Mouse (Mus musculus): ENCODE measurements at regions not wholly inside any gene's neighbourhood (a gene's known extent, or its start where the extent isn't known, plus 50 kb on each side); places are given as distances from the start of the nearest gene placed in this dataset.
"Not testable (repeated sequence)": the region's sequence is repeated elsewhere in the genome, so short reads cannot be mapped to it uniquely, and the experiment has no call there.

- DNase-seq (ENCODE audit: low spot score in 2 of 2): no peak
Measured at GRCm38 (mm10) chr8:39833251-39833650, 841.6 kb upstream of the Adam24 start.

- no peak for DNase-seq (ENCODE audit: low spot score in 2 of 2)
Measured at GRCm38 (mm10) chr8:39846854-39847253, 828.0 kb upstream of the Adam24 start.

GRCm38 (mm10) chr8:39862544-39862943 lies 812.3 kb upstream of the Adam24 start:
- DNase-seq (ENCODE audit: low spot score in 2 of 2): no peak

DNA sequence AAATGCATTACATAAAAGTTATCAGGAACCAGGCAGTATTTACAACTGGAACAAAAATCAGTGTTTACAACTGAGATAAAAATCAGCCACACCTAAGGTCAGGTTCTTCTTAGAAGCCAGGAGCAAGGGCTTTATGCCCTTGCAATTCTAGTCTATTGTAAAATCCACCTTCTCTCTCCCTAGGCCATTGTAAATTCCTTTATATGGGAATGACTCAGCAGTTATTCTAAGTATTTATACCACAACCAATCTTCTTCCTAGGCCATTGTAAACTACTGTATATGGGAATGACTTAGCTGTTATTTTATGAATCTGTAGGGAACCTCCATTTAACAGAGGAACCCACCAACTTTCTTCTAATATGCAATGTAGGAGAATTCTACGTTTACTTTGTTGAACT lies 772.6 kb upstream of the Adam24 start:
- DNase-seq (ENCODE audit: low spot score in 2 of 2): no peak

GRCm38 (mm10) chr8:39912926-39913325 lies 762.0 kb upstream of the Adam24 start:
- no peak for DNase-seq (ENCODE audit: low spot score in 2 of 2)

- no peak for DNase-seq (ENCODE audit: low spot score in 2 of 2)
Measured at GRCm38 (mm10) chr8:39921336-39921735, 753.5 kb upstream of the Adam24 start.

- no peak for DNase-seq (ENCODE audit: low spot score in 2 of 2)
Measured at GRCm38 (mm10) chr8:39923741-39924140, 751.1 kb upstream of the Adam24 start.

- peak in 1 of 2 experiments; percentile 34 for DNase-seq (ENCODE audit: low spot score in 2 of 2)
Measured at GRCm38 (mm10) chr8:39950178-39950896, 724.5 kb upstream of the Adam24 start.

DNA sequence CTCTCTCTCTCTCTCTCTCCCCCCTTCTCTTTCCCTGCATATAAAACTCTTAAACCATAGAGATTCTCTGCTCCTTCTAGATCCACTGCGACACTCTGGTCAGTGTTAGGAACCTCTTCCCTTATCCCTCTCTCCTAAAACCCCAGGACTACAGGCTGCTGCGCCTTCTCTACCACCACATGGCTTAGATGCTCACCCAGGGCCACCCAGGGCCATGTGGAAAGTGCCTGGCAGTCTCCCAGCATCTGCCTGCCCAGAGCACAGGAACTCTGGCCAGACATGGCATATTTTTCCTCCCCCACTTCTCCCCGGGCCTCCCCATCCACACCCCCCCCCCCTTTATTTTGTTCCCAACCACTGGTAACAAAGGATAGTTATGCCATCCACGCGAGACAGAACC lies 720.4 kb upstream of the Adam24 start:
- no peak for DNase-seq (ENCODE audit: low spot score in 2 of 2)

DNA sequence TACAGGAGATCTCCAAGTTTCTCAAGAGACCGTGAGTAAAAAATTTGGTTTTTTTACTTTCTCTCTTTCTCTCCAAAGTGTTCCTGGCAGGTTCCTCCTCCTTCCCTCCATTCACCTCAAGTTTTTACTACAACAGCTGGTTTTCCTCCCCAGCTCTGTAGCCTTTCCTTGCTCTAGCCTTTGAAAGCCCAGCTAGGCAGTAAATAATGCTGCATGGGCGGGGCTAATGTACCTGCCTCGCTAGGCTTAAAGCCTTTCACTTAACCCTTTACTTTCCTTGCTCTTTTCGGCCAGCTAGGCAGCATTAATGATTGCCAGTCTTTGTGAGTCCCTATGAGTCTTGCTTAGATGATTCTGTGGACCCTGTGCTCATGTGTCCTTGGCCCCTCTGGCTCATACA lies 720.0 kb upstream of the Adam24 start:
- DNase-seq (ENCODE audit: low spot score in 2 of 2): no peak

GRCm38 (mm10) chr8:40005207-40005837 lies 669.6 kb upstream of the Adam24 start:
- no peak for DNase-seq (ENCODE audit: low spot score in 2 of 2)

- DNase-seq (ENCODE audit: low spot score in 2 of 2): no peak
Measured at GRCm38 (mm10) chr8:40019281-40019943, 655.5 kb upstream of the Adam24 start.

- no peak for DNase-seq (ENCODE audit: low spot score in 2 of 2)
Measured at GRCm38 (mm10) chr8:40064145-40064544, 610.7 kb upstream of the Adam24 start.

GRCm38 (mm10) chr8:40071131-40071530 lies 603.7 kb upstream of the Adam24 start:
- DNase-seq (ENCODE audit: low spot score in 2 of 2): no peak

DNA sequence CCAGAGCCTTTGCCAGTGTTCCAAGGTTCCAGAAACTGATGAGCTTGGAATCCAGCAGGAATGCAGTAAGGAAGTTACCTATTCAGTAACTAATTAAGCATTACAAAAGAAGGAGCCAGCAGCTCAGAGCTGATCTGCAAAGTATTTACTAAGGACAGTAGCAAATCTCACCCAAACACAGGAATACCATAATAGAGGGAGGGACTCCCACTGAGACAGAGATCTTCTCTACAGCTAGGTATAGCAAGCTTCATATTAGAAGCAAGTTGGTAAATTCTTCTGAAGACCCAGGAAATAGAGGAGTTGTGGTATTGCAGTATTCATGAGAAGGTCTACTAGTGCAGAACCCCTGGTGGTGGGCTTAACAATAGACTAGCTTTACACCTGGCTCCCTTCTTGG lies 593.9 kb upstream of the Adam24 start:
- not testable (repeated sequence) for DNase-seq (ENCODE audit: low spot score in 2 of 2)

DNA sequence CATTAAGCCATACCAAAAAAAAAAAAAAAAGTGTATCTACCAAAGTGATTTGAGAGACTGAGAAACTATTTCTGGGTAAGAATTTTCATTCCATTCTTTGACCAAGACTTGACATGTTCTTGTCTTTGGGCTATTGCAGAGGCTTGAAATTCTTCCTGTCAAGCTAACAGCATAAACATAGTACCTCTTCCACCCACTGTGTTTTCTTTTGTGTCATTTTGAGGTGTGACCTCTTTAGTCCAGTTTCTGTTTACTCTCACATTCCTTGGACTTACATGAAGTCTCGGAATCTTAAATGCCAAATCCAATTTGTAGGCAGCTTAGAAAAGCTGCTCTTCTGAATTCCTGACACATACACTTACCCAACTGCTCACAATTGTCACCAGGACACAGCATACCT lies 590.7 kb upstream of the Adam24 start:
- no peak for DNase-seq (ENCODE audit: low spot score in 2 of 2)

DNA sequence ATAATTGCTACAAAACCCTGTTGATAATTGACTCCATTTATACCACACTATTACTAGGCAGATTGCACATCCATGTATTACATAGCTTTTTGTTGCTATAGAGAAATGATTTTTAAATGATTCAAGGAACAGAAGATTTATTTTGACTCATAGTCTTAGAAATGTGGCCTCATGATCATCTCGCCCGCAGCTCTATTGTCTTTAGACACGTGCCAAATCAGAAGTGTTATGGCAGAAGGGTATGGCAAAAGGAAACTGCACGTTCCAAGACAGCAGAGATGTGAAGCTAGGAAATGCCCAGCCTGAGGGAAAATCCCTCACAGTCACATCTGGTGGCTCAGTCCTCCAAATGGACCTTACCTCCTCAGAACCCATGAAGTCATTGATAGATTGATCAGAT lies 585.5 kb upstream of the Adam24 start:
- no peak for DNase-seq (ENCODE audit: low spot score in 2 of 2)

DNA sequence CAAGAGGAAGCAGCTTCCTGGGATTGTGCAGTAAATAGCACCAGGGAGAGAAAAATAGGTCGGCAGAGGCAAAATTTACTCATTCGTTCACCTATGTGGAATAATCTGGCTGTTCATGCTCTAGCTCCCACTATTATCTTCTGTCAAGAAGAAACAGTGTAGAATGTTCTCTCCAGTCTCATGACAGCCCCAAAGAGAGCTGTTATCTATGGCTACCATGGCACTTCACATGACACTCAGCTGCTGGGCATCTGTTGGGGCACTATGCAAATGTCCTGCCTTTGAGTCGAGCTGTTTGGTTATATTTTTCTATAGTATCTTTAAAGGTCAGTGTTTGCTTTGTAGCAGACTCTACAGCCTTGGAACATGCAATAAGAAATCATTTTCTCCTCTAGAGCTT lies 550.5 kb upstream of the Adam24 start:
- DNase-seq (ENCODE audit: low spot score in 2 of 2): no peak

- DNase-seq (ENCODE audit: low spot score in 2 of 2): no peak
Measured at GRCm38 (mm10) chr8:40127141-40127540, 547.7 kb upstream of the Adam24 start.

DNA sequence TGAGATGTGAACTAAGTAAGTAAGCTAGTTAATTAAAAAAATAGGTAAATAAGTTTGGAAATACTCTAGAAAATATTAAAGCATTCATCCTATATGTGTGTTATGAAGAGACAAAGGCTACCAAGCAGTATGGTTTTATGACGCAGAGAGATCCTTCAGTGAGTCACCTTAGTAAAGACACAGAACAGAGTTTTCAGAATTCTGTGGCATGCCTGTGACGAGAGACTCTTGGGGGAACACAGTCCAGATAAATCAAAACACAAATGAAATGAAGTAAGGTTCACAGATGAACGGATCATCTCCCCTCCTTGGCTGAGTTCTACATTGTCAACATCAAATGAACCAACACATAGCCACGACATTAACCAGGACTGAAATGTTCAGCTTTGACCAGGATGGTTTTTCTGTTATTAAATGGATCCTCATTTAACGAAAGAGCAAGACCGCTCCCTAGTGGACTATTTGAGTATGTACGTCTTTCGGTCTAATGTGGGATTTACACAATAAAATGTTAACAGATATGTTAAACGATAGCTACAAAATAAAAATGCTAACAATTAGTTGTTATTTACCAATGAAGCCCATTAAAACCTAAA lies 542.1 kb upstream of the Adam24 start:
- DNase-seq (ENCODE audit: low spot score in 2 of 2): peak in 1 of 2 experiments; percentile 21

GRCm38 (mm10) chr8:40150911-40151797 lies 523.7 kb upstream of the Adam24 start:
- peak; percentile 59 to 75 for DNase-seq (ENCODE audit: low spot score in 2 of 2)

GRCm38 (mm10) chr8:40152451-40152850 lies 522.4 kb upstream of the Adam24 start:
- DNase-seq (ENCODE audit: low spot score in 2 of 2): no peak

Data from cerebellum, postnatal 4 days (tissue).